Mouse (Mus musculus): ENCODE data around the gene Dusp2. TPM values are rescaled to one million over a fixed set of nuclear protein-coding genes. Genes with fewer than 3 reads are reported as not detected.

Gene Dusp2
- polyA plus RNA-seq, 1 experiment from 2014 or later, result 5.8 TPM

DNA sequence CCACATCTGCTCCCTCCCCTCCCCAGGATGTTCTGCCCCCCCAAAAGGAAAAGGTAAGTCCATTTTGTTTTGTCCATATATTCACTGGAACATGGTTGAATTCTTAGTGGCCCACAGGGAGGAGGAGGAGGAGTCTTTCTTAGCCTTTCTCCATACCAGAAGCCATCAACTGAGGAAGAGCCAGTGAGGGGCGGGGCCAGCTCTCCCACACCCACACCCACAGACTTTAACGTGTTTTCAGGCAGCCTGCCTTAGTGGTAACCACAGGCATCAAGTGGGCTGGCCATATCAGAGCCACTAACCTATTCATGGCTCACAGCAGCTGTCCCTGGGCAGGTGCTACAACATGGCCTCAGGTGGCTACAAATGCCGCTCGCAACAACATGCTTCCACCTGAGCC is 2.9 kb downstream of the Dusp2 start:
- no peak overlapping the region for H3K4me2 ChIP-seq (ENCODE audit: low read depth, severe bottlenecking)
- peaks cover 16% of the 10 kb centered on the region for H3K27me3 ChIP-seq (ENCODE audit: control insufficient read depth, insufficient read depth, low read length)

DNA sequence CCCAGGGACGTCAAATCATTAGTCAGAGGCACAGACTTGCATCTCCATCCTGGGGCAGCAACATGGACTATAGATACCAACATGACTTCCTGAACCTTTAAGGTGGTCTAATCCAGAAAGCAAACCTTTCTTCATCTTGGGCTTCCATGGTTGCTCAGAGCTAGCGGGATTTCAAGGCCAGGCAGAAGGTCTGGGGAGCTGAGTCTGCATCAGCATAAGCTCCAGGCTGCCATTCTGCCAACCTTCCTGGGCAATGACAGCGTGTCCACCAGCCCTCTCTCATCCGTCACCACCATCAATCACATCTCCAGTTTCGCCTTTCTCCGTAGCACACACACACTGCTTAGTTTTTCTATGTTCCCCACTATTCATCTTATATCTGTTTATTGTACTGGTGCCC is 3.3 kb downstream of the Dusp2 start:
- ATAC-seq (ENCODE audit: insufficient number of reproducible peaks, low FRiP score, low TSS enrichment, low read depth), result no peak
- H3K9me3 ChIP-seq (ENCODE audit: control insufficient read depth, low read length), result no peaks in the 10 kb centered on the region
- H3K4me2 ChIP-seq (ENCODE audit: low read depth, severe bottlenecking), result no peak overlapping the region
- no peak overlapping the region for H3K9ac ChIP-seq (ENCODE audit: low read length)
- H3K4me3 ChIP-seq (ENCODE audit: low read depth, low read length), result no peak overlapping the region
- DNase-seq (ENCODE audit: low spot score), result no peak
- H3K4me1 ChIP-seq (ENCODE audit: control insufficient read depth, insufficient read depth, low read length), result peaks cover 13% of the 10 kb centered on the region
- WGBS, result 75% methylated on average over 6 of the region's 6 CpGs
- no peak overlapping the region for H3K27ac ChIP-seq (replicated peaks; ENCODE audit: low read depth, low read length)
- no peaks in the 10 kb centered on the region for H3K36me3 ChIP-seq (ENCODE audit: control insufficient read depth, insufficient read depth, low read length)
- H3K27me3 ChIP-seq (ENCODE audit: control insufficient read depth, insufficient read depth, low read length), result peaks cover 16% of the 10 kb centered on the region

More for the DNA sequence above, 2.9 kb downstream of the Dusp2 start:
- no peaks in the 10 kb centered on the region for H3K9me3 ChIP-seq (ENCODE audit: control insufficient read depth, low read length)
- H3K27ac ChIP-seq (replicated peaks; ENCODE audit: low read depth, low read length), result no peak overlapping the region
- no peaks in the 10 kb centered on the region for H3K36me3 ChIP-seq (ENCODE audit: control insufficient read depth, insufficient read depth, low read length)
- ATAC-seq (ENCODE audit: insufficient number of reproducible peaks, low FRiP score, low TSS enrichment, low read depth), result no peak
- H3K9ac ChIP-seq (ENCODE audit: low read length), result no peak overlapping the region
- peaks cover 13% of the 10 kb centered on the region for H3K4me1 ChIP-seq (ENCODE audit: control insufficient read depth, insufficient read depth, low read length)
- no peak for DNase-seq (ENCODE audit: low spot score)
- no peak overlapping the region for H3K4me3 ChIP-seq (ENCODE audit: low read depth, low read length)
- 76% methylated on average over 4 of the region's 4 CpGs for WGBS

DNA sequence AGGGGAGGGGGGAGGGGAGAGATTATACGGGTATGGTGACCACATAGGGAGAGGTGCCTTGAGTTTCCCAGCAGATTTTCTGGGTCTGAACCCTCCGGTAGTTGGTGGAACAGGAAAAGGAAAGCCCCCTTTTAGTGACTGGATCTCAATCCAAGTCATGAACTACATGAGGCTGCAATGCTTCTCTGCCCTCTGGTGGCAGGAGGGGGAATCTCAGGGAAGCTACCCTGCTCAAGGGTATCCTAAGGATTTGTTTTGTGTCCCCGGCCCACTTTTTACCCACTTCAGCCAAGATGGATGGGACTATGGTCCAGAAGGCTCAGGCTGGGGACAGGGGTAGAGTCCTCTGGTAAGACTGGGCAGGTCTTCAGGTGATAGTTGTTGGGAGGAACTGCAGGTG is 5.2 kb downstream of the Dusp2 start:
- 14% methylated on average over 3 of the region's 3 CpGs for WGBS
- Histone ChIP-seq H3K27me3 (ENCODE audit: control insufficient read depth, insufficient read depth, low read length) (peaks cover 12% of the 10 kb centered on the region), H3K27ac (replicated peaks; ENCODE audit: low read depth, low read length) (no peak overlapping the region), H3K9ac (ENCODE audit: low read length) (no peak overlapping the region), H3K36me3 (ENCODE audit: control insufficient read depth, insufficient read depth, low read length) (no peaks in the 10 kb centered on the region), H3K4me2 (ENCODE audit: low read depth, severe bottlenecking) (no peak overlapping the region), H3K9me3 (ENCODE audit: control insufficient read depth, low read length) (no peaks in the 10 kb centered on the region), H3K4me1 (ENCODE audit: control insufficient read depth, insufficient read depth, low read length) (peaks cover 3% of the 10 kb centered on the region), H3K4me3 (ENCODE audit: low read depth, low read length) (no peak overlapping the region)
- ATAC-seq (ENCODE audit: insufficient number of reproducible peaks, low FRiP score, low TSS enrichment, low read depth) (no peak), DNase-seq (ENCODE audit: low spot score) (peak; percentile 78)

DNA sequence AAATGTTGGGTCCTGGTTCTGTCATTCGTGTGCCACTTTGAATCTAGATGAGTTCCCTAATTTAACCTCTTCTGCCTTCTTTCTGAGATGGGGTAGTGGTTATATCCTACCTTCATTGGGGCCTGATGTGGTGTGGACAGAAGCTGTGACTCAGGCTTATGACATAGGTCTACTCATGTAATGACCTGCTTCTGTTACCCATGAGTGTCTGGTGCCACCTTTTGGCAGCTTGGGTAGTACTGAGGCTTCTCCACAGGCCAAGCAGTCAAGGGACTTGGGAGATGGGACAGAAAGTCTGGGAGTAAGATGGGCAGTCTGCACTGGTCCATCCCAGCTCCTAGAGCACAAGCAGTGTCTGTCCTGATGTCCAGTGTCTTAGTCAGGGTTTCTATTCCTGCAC is 10.4 kb downstream of the Dusp2 start:
- ATAC-seq (ENCODE audit: insufficient number of reproducible peaks, low FRiP score, low TSS enrichment, low read depth) (no peak), DNase-seq (ENCODE audit: low spot score) (no peak)
- Histone ChIP-seq H3K36me3 (ENCODE audit: control insufficient read depth, insufficient read depth, low read length) (no peaks in the 10 kb centered on the region), H3K4me2 (ENCODE audit: low read depth, severe bottlenecking) (no peak overlapping the region), H3K9me3 (ENCODE audit: control insufficient read depth, low read length) (no peaks in the 10 kb centered on the region), H3K4me3 (ENCODE audit: low read depth, low read length) (no peak overlapping the region), H3K27ac (replicated peaks; ENCODE audit: low read depth, low read length) (no peak overlapping the region), H3K27me3 (ENCODE audit: control insufficient read depth, insufficient read depth, low read length) (no peaks in the 10 kb centered on the region), H3K4me1 (ENCODE audit: control insufficient read depth, insufficient read depth, low read length) (no peaks in the 10 kb centered on the region), H3K9ac (ENCODE audit: low read length) (no peak overlapping the region)
- 58% methylated on average over 1 of the region's 1 CpGs for WGBS

DNA sequence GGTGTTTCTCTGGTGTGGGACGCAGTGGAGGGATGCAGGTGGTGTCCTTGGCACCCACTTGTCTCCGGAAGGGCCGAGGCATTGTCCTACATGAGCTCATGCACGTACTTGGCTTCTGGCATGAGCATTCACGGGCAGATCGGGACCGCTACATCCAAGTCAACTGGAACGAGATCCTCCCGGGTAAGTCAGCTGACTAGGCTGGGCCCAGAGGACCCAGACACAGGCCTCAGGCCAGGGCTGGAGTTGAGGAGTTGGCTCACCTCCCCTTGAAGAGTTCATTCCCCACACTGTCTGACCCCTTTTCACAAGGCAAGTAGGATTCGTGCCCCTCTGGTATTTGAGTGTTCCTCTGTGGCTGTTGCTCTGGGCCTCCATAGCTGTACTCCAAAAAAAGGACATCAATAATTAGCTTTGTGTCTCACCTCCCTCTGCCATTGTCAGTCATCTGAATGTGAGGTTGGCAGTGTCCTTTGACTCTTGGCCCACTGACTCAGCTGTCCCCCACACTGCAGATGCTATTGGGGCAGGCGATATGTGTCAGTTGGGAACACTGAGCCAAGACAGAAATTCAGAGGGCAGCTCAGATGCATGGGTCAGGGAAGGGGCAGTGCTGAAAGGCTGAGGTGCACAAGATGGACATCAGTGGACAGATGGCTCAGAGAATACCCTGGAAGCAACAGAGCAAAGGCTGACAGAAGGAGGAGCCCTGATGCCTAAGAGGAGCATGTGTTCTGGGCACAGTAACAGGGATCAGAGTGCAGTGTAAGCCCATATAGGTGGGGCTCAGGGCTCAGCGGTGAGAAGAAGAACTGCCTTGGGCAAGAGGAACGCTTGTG is 11.4 kb downstream of the Dusp2 start:
- Histone ChIP-seq H3K9ac (ENCODE audit: low read length) (no peak overlapping the region), H3K4me3 (ENCODE audit: low read depth, low read length) (no peak overlapping the region), H3K4me1 (ENCODE audit: control insufficient read depth, insufficient read depth, low read length) (no peaks in the 10 kb centered on the region), H3K27me3 (ENCODE audit: control insufficient read depth, insufficient read depth, low read length) (no peaks in the 10 kb centered on the region), H3K27ac (replicated peaks; ENCODE audit: low read depth, low read length) (no peak overlapping the region), H3K4me2 (ENCODE audit: low read depth, severe bottlenecking) (no peak overlapping the region), H3K36me3 (ENCODE audit: control insufficient read depth, insufficient read depth, low read length) (no peaks in the 10 kb centered on the region), H3K9me3 (ENCODE audit: control insufficient read depth, low read length) (no peaks in the 10 kb centered on the region)
- 81% methylated on average over 13 of the region's 13 CpGs for WGBS
- no peak for DNase-seq (ENCODE audit: low spot score)
- ATAC-seq (ENCODE audit: insufficient number of reproducible peaks, low FRiP score, low TSS enrichment, low read depth), result no peak

DNA sequence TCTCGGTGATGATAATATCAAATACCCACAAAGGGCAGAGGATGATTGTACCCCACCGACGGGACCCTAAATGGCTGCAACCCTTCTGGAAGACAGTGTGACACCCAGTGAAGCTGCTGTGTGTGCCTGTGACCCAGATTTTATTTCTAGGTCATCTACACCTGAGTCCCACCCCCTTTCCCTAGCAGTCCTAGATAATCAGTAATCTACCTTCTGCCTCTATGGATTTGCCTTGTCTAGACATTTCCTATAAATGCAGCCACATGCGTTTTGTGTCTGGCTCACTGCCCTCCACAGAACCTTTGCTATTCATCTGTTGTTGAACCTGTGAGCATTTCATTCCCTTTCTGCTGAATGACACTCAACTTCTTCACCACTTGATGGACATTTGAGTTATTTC is 17.9 kb downstream of the Dusp2 start:
- Histone ChIP-seq H3K4me1 (ENCODE audit: control insufficient read depth, insufficient read depth, low read length) (no peaks in the 10 kb centered on the region), H3K36me3 (ENCODE audit: control insufficient read depth, insufficient read depth, low read length) (no peaks in the 10 kb centered on the region), H3K9me3 (ENCODE audit: control insufficient read depth, low read length) (no peaks in the 10 kb centered on the region), H3K9ac (ENCODE audit: low read length) (no peak overlapping the region), H3K4me2 (ENCODE audit: low read depth, severe bottlenecking) (no peak overlapping the region), H3K4me3 (ENCODE audit: low read depth, low read length) (no peak overlapping the region), H3K27me3 (ENCODE audit: control insufficient read depth, insufficient read depth, low read length) (no peaks in the 10 kb centered on the region), H3K27ac (replicated peaks; ENCODE audit: low read depth, low read length) (no peak overlapping the region)
- WGBS, result 85% methylated on average over 4 of the region's 4 CpGs
- DNase-seq (ENCODE audit: low spot score) (no peak), ATAC-seq (ENCODE audit: insufficient number of reproducible peaks, low FRiP score, low TSS enrichment, low read depth) (no peak)

DNA sequence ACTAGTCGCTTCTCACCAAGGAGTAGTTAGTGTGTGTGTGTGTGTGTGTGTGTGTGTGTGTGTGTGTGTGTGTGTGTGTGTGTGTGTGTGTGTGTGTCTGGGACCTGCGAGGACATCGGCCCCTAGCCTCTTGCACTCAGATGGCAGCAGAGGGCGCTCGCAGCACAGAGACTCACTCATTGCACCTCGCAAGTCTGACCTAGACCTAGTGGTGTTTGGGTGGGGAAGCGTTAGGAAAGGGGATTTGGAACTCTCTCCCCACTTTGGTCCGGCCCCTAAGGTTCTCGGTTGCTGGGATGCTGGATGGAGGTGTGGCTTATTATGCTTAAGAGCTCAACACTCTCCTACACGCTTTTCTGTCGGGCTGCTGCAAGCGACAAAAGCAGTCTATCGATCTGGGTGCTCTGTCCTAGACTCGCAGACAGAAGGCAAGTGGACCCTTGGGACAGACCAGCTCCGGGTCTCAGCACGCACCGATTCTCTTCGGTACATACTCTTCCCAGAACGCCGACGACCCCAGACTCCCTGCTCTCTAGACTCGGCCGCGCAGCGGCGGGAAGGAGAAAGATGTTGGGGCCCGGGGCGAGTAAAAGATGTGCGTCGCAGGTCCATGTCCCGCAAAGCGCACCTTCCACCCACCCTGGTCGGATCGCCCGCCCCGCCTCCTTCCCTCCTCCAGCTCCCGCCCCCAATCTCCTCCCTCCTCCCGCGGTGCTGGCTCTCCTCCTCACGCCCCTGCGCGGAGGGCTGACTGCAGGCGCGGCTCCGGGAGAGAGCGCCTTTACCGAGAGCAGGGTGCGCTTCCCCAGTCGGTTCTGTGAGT is 26.7 kb downstream of the Dusp2 start, which contains the start of gene Adra2b:
Adra2b (plus strand) TSS at position 750 of the 823 bp plus-strand sequence.
- H3K9ac ChIP-seq (ENCODE audit: low read length), result peak within 1 kb of the TSS; percentile 38
- peak within 1 kb of the TSS; percentile 41 for H3K4me2 ChIP-seq (ENCODE audit: low read depth, severe bottlenecking)
- H3K36me3 ChIP-seq (ENCODE audit: control insufficient read depth, insufficient read depth, low read length), result no peaks in the 10 kb centered on the region
- DNase-seq (ENCODE audit: low spot score) (peak; percentile 90), ATAC-seq (ENCODE audit: insufficient number of reproducible peaks, low FRiP score, low TSS enrichment, low read depth) (peak; percentile 75)
- H3K27me3 ChIP-seq (ENCODE audit: control insufficient read depth, insufficient read depth, low read length), result peaks cover 48% of the 10 kb centered on the region
- no peak within 1 kb of the TSS for H3K27ac ChIP-seq (replicated peaks; ENCODE audit: low read depth, low read length)
- H3K4me3 ChIP-seq (ENCODE audit: low read depth, low read length), result peak within 1 kb of the TSS; percentile 22
- no peaks in the 10 kb centered on the region; the same call in 1 of the 2 replicates for H3K9me3 ChIP-seq (ENCODE audit: control insufficient read depth, low read length)
- peaks cover 13% of the 10 kb centered on the region for H3K4me1 ChIP-seq (ENCODE audit: control insufficient read depth, insufficient read depth, low read length)
- under 1% methylated on average over 41 of the region's 49 CpGs for WGBS

DNA sequence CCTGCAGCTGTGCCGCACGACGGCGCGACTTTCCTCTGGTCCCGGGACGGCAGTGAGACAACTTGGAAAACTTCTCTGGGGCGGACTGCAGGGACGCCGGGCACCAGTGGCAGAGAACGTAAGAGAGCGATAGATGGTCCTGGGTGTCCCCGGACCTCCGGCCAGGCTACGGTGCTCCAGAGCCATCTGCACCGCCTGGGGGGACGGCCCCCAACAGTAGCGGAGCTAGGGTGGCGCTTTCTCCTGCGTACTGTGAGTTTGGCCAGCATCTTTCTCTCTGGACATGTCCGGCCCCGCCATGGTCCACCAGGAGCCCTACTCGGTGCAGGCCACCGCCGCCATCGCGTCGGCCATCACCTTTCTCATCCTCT is 27.3 kb downstream of the Dusp2 start:
- H3K4me2 ChIP-seq (ENCODE audit: low read depth, severe bottlenecking), result peak overlapping the region; percentile 41
- ATAC-seq (ENCODE audit: insufficient number of reproducible peaks, low FRiP score, low TSS enrichment, low read depth) (no peak), DNase-seq (ENCODE audit: low spot score) (no peak)
- no peak overlapping the region for H3K27ac ChIP-seq (replicated peaks; ENCODE audit: low read depth, low read length)
- no peaks in the 10 kb centered on the region for H3K36me3 ChIP-seq (ENCODE audit: control insufficient read depth, insufficient read depth, low read length)
- H3K9ac ChIP-seq (ENCODE audit: low read length), result no peak overlapping the region
- peaks cover 13% of the 10 kb centered on the region for H3K4me1 ChIP-seq (ENCODE audit: control insufficient read depth, insufficient read depth, low read length)
- peak overlapping the region; percentile 22 for H3K4me3 ChIP-seq (ENCODE audit: low read depth, low read length)
- no peaks in the 10 kb centered on the region; the same call in 1 of the 2 replicates for H3K9me3 ChIP-seq (ENCODE audit: control insufficient read depth, low read length)
- 2% methylated on average over 28 of the region's 28 CpGs for WGBS
- peaks cover 48% of the 10 kb centered on the region for H3K27me3 ChIP-seq (ENCODE audit: control insufficient read depth, insufficient read depth, low read length)

Measured in limb, embryonic 11.5 days (tissue).